In genomic region chr5:112253169-112253568, GRCm38 (mm10) we compare ENCODE assay signal across 12 mouse cellular contexts. TPM values are rescaled to one million over a fixed set of nuclear protein-coding genes. Genes with fewer than 3 reads are reported as not detected.
DNase-seq lines count a peak whose midpoint lies in the region; ATAC-seq and TF ChIP-seq lines count a peak whose summit lies in the region.
"Had no signal": no experiment of that assay in that cellular context is flagged by ENCODE, and none has a peak within 500 bp of the region (broad histone marks: within the 10 kb centered on the region; RNA-seq: fewer than 3 reads in every experiment).

No protein-coding gene starts in this region.

- H3K27me3 ChIP-seq in G1E (ENCODE audit: insufficient read depth, low read length) = peaks cover 16% of the 10 kb centered on the region; the same call in 1 of the 2 replicates
- peaks cover 9% of the 10 kb centered on the region; the same call in 1 of the 2 replicates for H3K27me3 ChIP-seq in embryonic facial prominence, embryonic 10.5 days (replicated peaks; ENCODE audit: low read depth, poor library complexity, severe bottlenecking)
- H3K27me3 ChIP-seq in thymus, adult 2 months (ENCODE audit: control insufficient read depth, insufficient read depth, low read length) = no peaks in the 10 kb centered on the region

- H3K4me3 ChIP-seq in G1E (ENCODE audit: low read depth, low read length) = peak overlapping the region; percentile 49; the same call in 1 of the 2 replicates
- no peak overlapping the region for H3K4me3 ChIP-seq in embryonic facial prominence, embryonic 10.5 days
- no peak overlapping the region for H3K4me3 ChIP-seq in thymus, adult 2 months (ENCODE audit: control insufficient read depth, insufficient read depth, low read length)
- H3K4me3 ChIP-seq: limb, embryonic 13.5 days; myocyte had no signal

- no peak for TF ChIP-seq CTCF in G1E (IDR thresholded peaks at IDR 0.05; ENCODE audit: low read depth, low read length)
- no peak for TF ChIP-seq CTCF in thymus, adult 2 months (IDR thresholded peaks at IDR 0.05; ENCODE audit: borderline replicate concordance, control insufficient read depth, extremely low read depth, insufficient read depth, low read length, poor library complexity)

- H3K36me3 ChIP-seq in G1E (replicated peaks) = no peaks in the 10 kb centered on the region
- H3K36me3 ChIP-seq in embryonic facial prominence, embryonic 10.5 days (replicated peaks) = no peaks in the 10 kb centered on the region
- H3K36me3 ChIP-seq in thymus, adult 2 months (ENCODE audit: control insufficient read depth, insufficient read depth, low read length) = no peaks in the 10 kb centered on the region
- H3K36me3 ChIP-seq: limb, embryonic 13.5 days had no signal

- peak; percentile 56 for DNase-seq in heart, adult 8-10 months (ENCODE audit: low spot score)
- DNase-seq in heart, postnatal 14 days = no peak
- DNase-seq in G1E (ENCODE audit: low spot score) = peak; percentile 65
- peak; percentile 74 for DNase-seq in lung, postnatal 10 days
- DNase-seq in embryonic facial prominence, embryonic 10.5 days (ENCODE audit: low spot score) = no peak
- DNase-seq in ovary, adult 18-20 months (ENCODE audit: low spot score) = no peak
- DNase-seq in thymus, adult 2 months = no peak
- DNase-seq: cerebellum, adult 11 months had no signal

- TF ChIP-seq POLR2A in thymus, adult 2 months (IDR thresholded peaks at IDR 0.05; ENCODE audit: control insufficient read depth, extremely low read depth, insufficient read depth, low read length, poor library complexity) = no peak

- intact Hi-C loops in heart, postnatal 14 days (cut with DNase I) = no loop called here

- H3K4me1 ChIP-seq in G1E (ENCODE audit: insufficient read depth, low read depth, low read length) = peaks cover 85% of the 10 kb centered on the region
- peaks cover 19% of the 10 kb centered on the region for H3K4me1 ChIP-seq in embryonic facial prominence, embryonic 10.5 days
- peaks cover 13% of the 10 kb centered on the region for H3K4me1 ChIP-seq in thymus, adult 2 months (replicated peaks; ENCODE audit: control insufficient read depth, insufficient read depth, low read length)

- peak; percentile 87 for ATAC-seq in G1E (ENCODE audit: extremely low read depth, insufficient number of reproducible peaks, low FRiP score, poor library complexity, severe bottlenecking)
- ATAC-seq in inflammation-experienced regulatory T-cells, adult 6 months = peak; percentile 88

- 27% methylated on average over 8 of the region's 8 CpGs for WGBS in embryonic facial prominence, embryonic 10.5 days
- 13% methylated on average over 8 of the region's 8 CpGs for WGBS in thymus, adult 2 months

- H3K9me3 ChIP-seq in G1E (replicated peaks) = no peaks in the 10 kb centered on the region; the same call in 1 of the 2 replicates
- no peaks in the 10 kb centered on the region for H3K9me3 ChIP-seq in embryonic facial prominence, embryonic 10.5 days
- H3K9me3 ChIP-seq: limb, embryonic 13.5 days had no signal

- no peak overlapping the region for H3K27ac ChIP-seq in embryonic facial prominence, embryonic 10.5 days (replicated peaks)
- H3K27ac ChIP-seq in thymus, adult 2 months (ENCODE audit: control insufficient read depth, insufficient read depth, low read length) = no peak overlapping the region
- H3K27ac ChIP-seq: limb, embryonic 13.5 days had no signal

RNA-seq across cellular contexts. Expression of gene Cryba4, which starts 0.9 kb away (rescaled TPM):
- 10 to 100 TPM in 1 of 4 experiments, 1 to 10 TPM in 3; 7.6 to 10.4 (median 8.5) TPM for total RNA-seq in heart, adult 8-10 months (2022)
- 1 to 10 TPM; 7.2 to 7.8 TPM for total RNA-seq in heart, postnatal 14 days (2021)
- total RNA-seq in G1E (2014; fragmentation: Nextera tagmentation) (not detected in 2 replicates), G1E (2017) (0.98 TPM in 1 of 2 replicates, not detected in the other)
- polyA plus RNA-seq in G1E (2012) = 0.43 and 0.63 TPM in 2 replicates
- polyA plus RNA-seq in inflammation-experienced regulatory T-cells, adult 6 months (2017; shearing (Covaris generic)) = 1 to 10 TPM in 1 of 3 experiments, under 1 TPM in 1, not detected in 1; 0.56 to 1.3 TPM
- 0.35 and 0.69 TPM in 2 replicates for polyA plus RNA-seq in embryonic facial prominence, embryonic 10.5 days (2016; fragmentation: Nextera tagmentation; extraction: Ambion mirVana)
- 0.41 and 3.1 TPM in 2 replicates for polyA plus RNA-seq in thymus, adult 2 months (2012; rRNA removed)
- total RNA-seq: hematopoietic stem cell, adult 5-6 weeks had no signal

RNA-seq across cellular contexts. Expression of gene Crybb1, which starts 2.4 kb away (rescaled TPM):
- 1 to 10 TPM; 2.0 to 3.4 (median 2.7) TPM for total RNA-seq in heart, adult 8-10 months (2022)
- 1 to 10 TPM; 1.4 to 1.9 TPM for total RNA-seq in heart, postnatal 14 days (2021)
- total RNA-seq in G1E (2014; fragmentation: Nextera tagmentation) = not detected in 2 replicates
- total RNA-seq in G1E (2017) = not detected in 2 replicates
- 0.14 TPM in 1 of 2 replicates, not detected in the other for polyA plus RNA-seq in G1E (2012)
- under 1 TPM in 1 of 3 experiments, not detected in 2; 0.97 TPM for polyA plus RNA-seq in inflammation-experienced regulatory T-cells, adult 6 months (2017; shearing (Covaris generic))
- polyA plus RNA-seq in embryonic facial prominence, embryonic 10.5 days (2016; fragmentation: Nextera tagmentation; extraction: Ambion mirVana) = 0.20 and 0.80 TPM in 2 replicates
- polyA plus RNA-seq in thymus, adult 2 months (2012; rRNA removed) = 0.15 and 0.40 TPM in 2 replicates
- total RNA-seq: hematopoietic stem cell, adult 5-6 weeks had no signal

RNA-seq across cellular contexts. Expression of gene Tpst2, which starts 23.3 kb away (rescaled TPM):
- total RNA-seq in heart, adult 8-10 months (2022) = 10 to 100 TPM; 32.2 to 47.1 (median 37.1) TPM
- total RNA-seq in heart, postnatal 14 days (2021) = 10 to 100 TPM; 50.6 to 55.5 TPM
- total RNA-seq in G1E (2014; fragmentation: Nextera tagmentation) = 43.7 and 55.7 TPM in 2 replicates
- total RNA-seq in G1E (2017) = 32.9 and 37.3 TPM in 2 replicates
- polyA plus RNA-seq in G1E (2012) = 103 and 156 TPM in 2 replicates
- polyA plus RNA-seq in inflammation-experienced regulatory T-cells, adult 6 months (2017; shearing (Covaris generic)) = 100 to 1,000 TPM in 1 of 3 experiments, 10 to 100 TPM in 2; 59.1 to 111 (median 64.1) TPM
- 34.0 and 35.9 TPM in 2 replicates for polyA plus RNA-seq in embryonic facial prominence, embryonic 10.5 days (2016; fragmentation: Nextera tagmentation; extraction: Ambion mirVana)
- 62.7 and 63.5 TPM in 2 replicates for polyA plus RNA-seq in thymus, adult 2 months (2012; rRNA removed)

Comparison
In these comparisons a context has a peak if more than half of its experiments do, and no peak if none do; other contexts are left out.
1. DNase-seq: peak in heart, adult 8-10 months (single experiment), G1E (single experiment) and lung, postnatal 10 days (single experiment); none in heart, postnatal 14 days (0 of 2), embryonic facial prominence, embryonic 10.5 days (single experiment), ovary, adult 18-20 months (single experiment) and thymus, adult 2 months (single experiment).